Mouse (Mus musculus): ENCODE results near the gene Yipf1.

DNA sequence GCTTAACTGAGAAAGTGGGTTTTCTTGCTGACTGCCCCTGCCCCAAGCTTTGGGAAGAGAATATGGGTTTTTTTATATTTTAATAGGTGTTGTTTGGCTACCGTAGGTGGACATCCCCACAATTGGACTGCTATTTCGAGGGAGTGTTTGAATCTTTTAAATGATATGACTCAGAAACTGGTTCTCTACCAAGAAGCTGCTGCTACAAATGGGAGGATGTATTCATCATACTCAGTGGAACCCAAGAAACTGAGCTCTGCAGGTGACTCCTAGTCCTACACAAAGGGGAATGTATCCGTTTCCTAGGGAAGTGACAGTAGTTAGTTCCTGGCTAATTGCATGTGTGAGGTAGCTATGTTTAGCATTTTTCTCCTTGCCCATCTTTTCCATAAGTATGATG is 75.2 kb downstream of the Yipf1 start:
- no peak for TF ChIP-seq CTCF (IDR thresholded peaks at IDR 0.05)
- no peak for TF ChIP-seq EP300 (IDR thresholded peaks at IDR 0.05)

All from lung, postnatal 0 days (tissue).